Mouse (Mus musculus) liver, embryonic 14.5 days (tissue): ENCODE measurements at regions not wholly inside any gene's neighbourhood (a gene's known extent, or its start where the extent isn't known, plus 50 kb on each side); places are given as distances from the start of the nearest gene placed in this dataset.

ENCODE experiments used
- CTCF ChIP-seq: IDR thresholded peaks from 2 replicates; pipeline ENCODE4 v1.5.1; 2016; ENCODE audit warnings: antibody characterized with exemption, low read depth, control low read depth
- EP300 ChIP-seq: IDR thresholded peaks from 2 replicates; pipeline ENCODE4 v1.6.1; 2016; ENCODE audit warnings: antibody characterized with exemption, low read depth

DNA sequence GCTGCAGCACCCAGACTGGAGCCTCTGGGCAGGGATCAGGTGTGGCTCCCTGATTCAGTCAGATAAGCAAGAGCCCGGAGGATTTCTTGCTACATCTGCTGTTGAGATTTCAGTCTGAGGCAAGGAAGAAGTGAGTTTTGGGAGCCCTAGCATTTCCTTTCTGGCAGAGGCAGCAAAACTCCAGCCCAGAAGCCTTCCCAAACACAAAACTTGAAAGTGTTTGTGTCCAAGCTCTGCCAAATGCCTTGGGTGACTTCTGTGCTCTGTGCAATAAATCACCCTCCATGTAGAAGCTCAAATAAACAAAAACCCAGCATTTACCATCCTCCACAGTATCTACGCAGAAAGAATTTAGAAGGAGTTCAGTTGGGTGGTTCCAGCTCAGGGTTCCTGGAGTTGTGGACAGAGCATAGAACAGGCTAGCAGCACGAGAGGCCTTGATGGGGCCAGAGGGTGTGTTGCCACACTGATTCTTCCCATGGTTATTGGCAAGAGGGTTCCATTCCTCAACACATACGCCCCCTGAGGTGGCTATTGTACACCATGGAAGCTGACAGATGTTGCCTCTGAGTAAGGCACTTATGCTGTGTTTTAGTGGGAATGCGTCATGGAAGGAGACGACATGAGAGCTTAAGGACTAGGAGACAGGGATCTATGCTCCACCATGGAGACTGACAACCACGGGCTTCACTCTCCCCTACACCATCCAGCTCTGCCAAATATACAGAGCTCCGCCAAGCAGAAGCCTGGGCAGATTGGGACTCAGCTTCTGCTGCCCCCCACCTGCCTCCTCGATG lies 125.1 kb downstream of the Tmem17 start:
- no peak for TF ChIP-seq CTCF
- no peak for TF ChIP-seq EP300
